Mouse (Mus musculus) thymus, postnatal 0 days (tissue): Measurements from ENCODE around the gene Sesn1. TPM values are rescaled to one million over a fixed set of nuclear protein-coding genes. Genes with fewer than 3 reads are reported as not detected.

Source experiments
- polyA plus RNA-seq: library from polyadenylated mRNA; unstranded; fragments of >200 nt; fragmentation: Nextera tagmentation; extraction: Ambion mirVana; gene quantifications from 2 replicates; pipeline ENCODE4 v1.2.1, GENCODE M21; 2015

Sesn1 gene
- polyA plus RNA-seq, 1 experiment from 2014 or later = 69.4 TPM

Other genes starting within 250 kb of the Sesn1 start
- 2.3 and 2.4 TPM in 2 replicates for gene Ccdc162, start 93.3 kb upstream of the Sesn1 start, polyA plus RNA-seq
- gene Cep57l1, start 64 bp upstream of the Sesn1 start, polyA plus RNA-seq = 28.0 and 29.2 TPM in 2 replicates
- 0.25 and 0.45 TPM in 2 replicates for gene Armc2, start 208.5 kb downstream of the Sesn1 start, polyA plus RNA-seq